ENCODE assay signal across 11 mouse cellular contexts in the genomic region with DNA sequence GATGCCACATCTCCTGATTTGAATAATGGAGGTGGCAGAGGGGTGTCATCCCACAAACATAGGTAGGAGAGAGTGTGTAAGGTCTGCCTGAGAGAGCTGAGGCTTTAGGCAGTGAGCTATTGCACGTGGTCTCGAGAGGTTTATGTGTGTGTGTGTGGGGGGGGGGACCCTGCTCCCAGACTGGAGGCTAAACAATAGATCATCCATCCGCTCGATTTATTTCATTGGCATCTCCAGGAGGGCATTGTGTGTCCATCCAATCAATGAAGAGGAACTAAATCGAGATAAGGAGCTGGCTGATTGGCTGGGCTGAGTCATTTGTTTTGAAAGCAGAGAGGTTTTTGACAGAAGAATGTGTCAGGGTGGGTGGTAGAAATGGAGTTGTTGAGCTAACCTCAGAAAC. TPM values are rescaled to one million over a fixed set of nuclear protein-coding genes. Genes with fewer than 3 reads are reported as not detected.
DNase-seq lines count a peak whose midpoint lies in the region; ATAC-seq lines count a peak whose summit lies in the region.
"Had no signal": no experiment of that assay in that cellular context is flagged by ENCODE, and none has a peak within 500 bp of the region (broad histone marks: within the 10 kb centered on the region; RNA-seq: fewer than 3 reads in every experiment).

No protein-coding gene starts in this region.

- no peak overlapping the region for H3K27ac ChIP-seq in kidney, embryonic 15.5 days
- peak overlapping the region; percentile 96 for H3K27ac ChIP-seq in forebrain, embryonic 16.5 days (ENCODE audit: low read length)
- peak overlapping the region; percentile 95 for H3K27ac ChIP-seq in midbrain, embryonic 14.5 days (replicated peaks; ENCODE audit: low read depth, low read length)

- 12% methylated on average over 5 of the region's 5 CpGs for WGBS in kidney, embryonic 15.5 days
- 0% methylated on average over 5 of the region's 5 CpGs for WGBS in forebrain, embryonic 16.5 days
- whole genome bisulfite sequencing in midbrain, embryonic 14.5 days: 2% methylated on average over 5 of the region's 5 CpGs

- H3K4me1 ChIP-seq in kidney, embryonic 15.5 days: peaks cover 31% of the 10 kb centered on the region
- H3K4me1 ChIP-seq in forebrain, embryonic 16.5 days (replicated peaks; ENCODE audit: control insufficient read depth, insufficient read depth, low read length): peaks cover 34% of the 10 kb centered on the region
- peaks cover 17% of the 10 kb centered on the region for H3K4me1 ChIP-seq in midbrain, embryonic 14.5 days (ENCODE audit: control insufficient read depth, insufficient read depth, low read length)

- no peaks in the 10 kb centered on the region for H3K9me3 ChIP-seq in kidney, embryonic 15.5 days (replicated peaks)
- H3K9me3 ChIP-seq in forebrain, embryonic 16.5 days (ENCODE audit: control insufficient read depth, low read length): peaks cover 4% of the 10 kb centered on the region
- peaks cover 8% of the 10 kb centered on the region; the same call in 1 of the 2 replicates for H3K9me3 ChIP-seq in midbrain, embryonic 14.5 days (ENCODE audit: control insufficient read depth, low read length)

- no peak overlapping the region for H3K9ac ChIP-seq in kidney, embryonic 15.5 days
- peak overlapping the region; percentile 85 for H3K9ac ChIP-seq in forebrain, embryonic 16.5 days (replicated peaks; ENCODE audit: low read depth, low read length)
- H3K9ac ChIP-seq in midbrain, embryonic 14.5 days (replicated peaks; ENCODE audit: low read length): peak overlapping the region; percentile 91

- DNase-seq in kidney, adult 8-10 months: no peak
- peak; percentile 85 for DNase-seq in brain, adult 2 months (ENCODE audit: low read depth, low spot score)
- DNase-seq in midbrain, embryonic 14.5 days: peak; percentile 83
- DNase-seq in urinary bladder, postnatal 36 days (ENCODE audit: low spot score in 2 of 2): no peak
- DNase-seq in spleen, postnatal 4 days (ENCODE audit: low spot score in 2 of 2): no peak
- no peak for DNase-seq in gastrocnemius, postnatal 10 days
- DNase-seq: gastrocnemius, postnatal 25 days had no signal

- H3K4me3 ChIP-seq in kidney, embryonic 15.5 days (replicated peaks): 0 out of 2 replicates have a peak overlapping the region, but pooled peaks have one; percentile 10
- H3K4me3 ChIP-seq in forebrain, embryonic 16.5 days (replicated peaks; ENCODE audit: low read length): peak overlapping the region; percentile 65
- H3K4me3 ChIP-seq in midbrain, embryonic 14.5 days (replicated peaks; ENCODE audit: low read depth, low read length): peak overlapping the region; percentile 52

- H3K36me3 ChIP-seq in kidney, embryonic 15.5 days: no peaks in the 10 kb centered on the region
- peaks cover 44% of the 10 kb centered on the region for H3K36me3 ChIP-seq in forebrain, embryonic 16.5 days (ENCODE audit: control insufficient read depth, insufficient read depth)
- H3K36me3 ChIP-seq in midbrain, embryonic 14.5 days (ENCODE audit: control insufficient read depth, insufficient read depth, low read length): peaks cover 46% of the 10 kb centered on the region

- ATAC-seq in kidney, embryonic 15.5 days (replicated peaks; ENCODE audit: low FRiP score): no peak
- peak; percentile 67 for ATAC-seq in forebrain, embryonic 16.5 days
- peak; percentile 78 for ATAC-seq in midbrain, embryonic 14.5 days (ENCODE audit: low FRiP score, low TSS enrichment)

- 0 out of 2 replicates have a peak overlapping the region, but pooled peaks have one; percentile 37 for H3K4me2 ChIP-seq in kidney, embryonic 15.5 days
- peak overlapping the region; percentile 82 for H3K4me2 ChIP-seq in forebrain, embryonic 16.5 days (ENCODE audit: low read length)
- H3K4me2 ChIP-seq in midbrain, embryonic 14.5 days (ENCODE audit: low read length): peak overlapping the region; percentile 72

- H3K27me3 ChIP-seq in kidney, embryonic 15.5 days: peaks cover 7% of the 10 kb centered on the region; the same call in 1 of the 2 replicates
- H3K27me3 ChIP-seq in forebrain, embryonic 16.5 days (replicated peaks; ENCODE audit: control insufficient read depth, insufficient read depth, low read length): no peaks in the 10 kb centered on the region
- H3K27me3 ChIP-seq in midbrain, embryonic 14.5 days (ENCODE audit: control insufficient read depth, insufficient read depth, low read length): no peaks in the 10 kb centered on the region
- H3K27me3 ChIP-seq: CH12.LX had no signal

RNA-seq across cellular contexts. Expression of gene Nsg2, which starts 2.4 kb away (rescaled TPM):
- 4.6 and 7.7 TPM in 2 replicates for polyA plus RNA-seq in kidney, embryonic 15.5 days (2015; fragmentation: Nextera tagmentation; extraction: Ambion mirVana)
- polyA plus RNA-seq in forebrain, embryonic 16.5 days (2015; fragmentation: Nextera tagmentation; extraction: Ambion mirVana): 770 and 805 TPM in 2 replicates
- polyA plus RNA-seq in midbrain, embryonic 14.5 days (2014; fragmentation: Nextera tagmentation; extraction: Ambion mirVana): 209 and 548 TPM in 2 replicates
- total RNA-seq in gastrocnemius, postnatal 10 days (2021): 1 to 10 TPM; 1.3 to 2.6 TPM

RNA-seq across cellular contexts. Expression of gene 4930524B15Rik, which starts 37.3 kb away (rescaled TPM):
- 0.12 and 0.15 TPM in 2 replicates for polyA plus RNA-seq in kidney, embryonic 15.5 days (2015; fragmentation: Nextera tagmentation; extraction: Ambion mirVana)
- 0.14 and 0.20 TPM in 2 replicates for polyA plus RNA-seq in forebrain, embryonic 16.5 days (2015; fragmentation: Nextera tagmentation; extraction: Ambion mirVana)
- polyA plus RNA-seq in midbrain, embryonic 14.5 days (2014; fragmentation: Nextera tagmentation; extraction: Ambion mirVana): 0.22 and 0.28 TPM in 2 replicates
- total RNA-seq in gastrocnemius, postnatal 10 days (2021): not detected
- total RNA-seq: CH12.LX; gastrocnemius, postnatal 25 days; layer of hippocampus, postnatal 14 days had no signal

Comparison
In these comparisons a context has a peak if more than half of its experiments do, and no peak if none do; other contexts are left out.
1. H3K4me3 ChIP-seq: peak in every context shown above with its lines; median percentile 65 in forebrain, embryonic 16.5 days; 52 in midbrain, embryonic 14.5 days; 10 in kidney, embryonic 15.5 days.
2. DNase-seq: peak in brain, adult 2 months (single experiment) and midbrain, embryonic 14.5 days (single experiment); none in kidney, adult 8-10 months (0 of 2), urinary bladder, postnatal 36 days (0 of 2), spleen, postnatal 4 days (0 of 2) and gastrocnemius, postnatal 10 days (single experiment).
3. RNA of gene Nsg2, which starts 2.4 kb away (polyA plus RNA-seq): 770 to 805 TPM in forebrain, embryonic 16.5 days and 209 to 548 TPM in midbrain, embryonic 14.5 days; 4.6 to 7.7 TPM in kidney, embryonic 15.5 days; every median in the first group is over 10 times any median in the second.
4. Peak in every context shown above with its lines, with median percentiles within 50 percentile points of each other: H3K4me2 ChIP-seq.